Mouse (Mus musculus): Measurements from ENCODE around the gene Gm8108.
"Not testable (repeated sequence)": the region's sequence is repeated elsewhere in the genome, so short reads cannot be mapped to it uniquely, and the experiment has no call there.

Gene Gm8108

DNA sequence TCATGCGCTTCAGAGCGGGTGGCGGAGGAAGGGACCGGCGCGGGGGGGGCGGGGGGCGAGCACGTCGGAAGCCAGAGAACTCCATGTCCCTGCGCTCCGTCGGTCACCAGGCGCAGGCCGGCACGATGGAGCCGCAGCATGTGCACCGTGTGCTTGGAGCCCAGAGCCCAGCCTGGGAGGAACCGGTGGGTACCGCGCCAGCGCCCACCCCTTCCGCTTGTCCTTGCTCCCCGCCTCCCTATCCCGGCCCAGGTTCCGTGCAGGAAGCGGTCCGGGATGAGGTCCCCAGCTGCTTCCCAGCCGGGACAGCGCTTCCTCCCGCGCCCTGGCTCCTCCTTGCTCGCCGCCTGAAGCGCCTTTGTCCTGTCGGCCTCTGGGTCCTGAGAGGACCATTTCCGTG is at the start of gene Gm8108:
Gene Gm8108, plus strand, starts transcription at position 101 of the 400 bp plus-strand sequence.
- not testable (repeated sequence) for DNase-seq

DNA sequence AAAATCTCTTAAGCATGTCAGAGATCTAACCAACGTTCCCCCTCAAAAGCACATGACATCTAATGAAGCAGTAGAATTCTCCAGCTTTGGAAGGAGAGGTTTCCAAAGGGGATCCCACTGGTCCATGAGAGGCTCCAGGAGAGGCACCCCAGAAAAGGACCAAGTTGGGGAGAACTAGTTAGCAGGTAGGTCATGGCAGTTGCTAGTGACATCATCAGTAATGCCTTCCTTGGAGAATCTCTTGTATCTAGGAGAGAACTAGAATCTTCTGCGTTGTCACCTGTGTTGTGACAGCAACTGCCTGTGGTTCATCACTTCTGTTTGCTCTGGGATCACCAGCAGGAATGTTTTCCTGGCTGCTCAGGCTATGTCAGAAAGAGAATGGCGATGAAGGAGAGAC is 26.5 kb upstream of the Gm8108 start, which contains the start of gene Gm3115:
Gene Gm3115, plus strand, starts transcription at position 301 of the 400 bp plus-strand sequence.
- not testable (repeated sequence) for DNase-seq

DNA sequence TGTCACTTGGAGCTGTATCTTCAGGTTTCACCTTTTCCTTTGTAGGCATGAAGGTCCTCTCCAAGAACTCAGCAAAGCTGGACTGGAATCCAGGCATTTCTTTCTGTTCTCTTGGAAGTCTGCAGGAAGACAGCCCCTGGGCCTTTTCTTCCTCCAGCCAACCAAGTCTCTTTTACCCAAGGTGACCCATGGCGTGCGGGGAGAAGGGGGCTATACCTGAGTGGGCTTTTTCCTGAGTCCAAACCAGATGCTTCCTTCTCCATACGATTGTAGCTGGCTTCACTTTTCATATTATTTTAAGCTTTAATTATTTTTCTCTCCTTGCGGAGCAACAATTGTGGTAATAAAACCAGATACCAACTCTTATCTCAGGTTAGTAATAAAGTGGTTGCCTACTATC is 31.3 kb downstream of the Gm8108 start:
- not testable (repeated sequence) for DNase-seq

DNA sequence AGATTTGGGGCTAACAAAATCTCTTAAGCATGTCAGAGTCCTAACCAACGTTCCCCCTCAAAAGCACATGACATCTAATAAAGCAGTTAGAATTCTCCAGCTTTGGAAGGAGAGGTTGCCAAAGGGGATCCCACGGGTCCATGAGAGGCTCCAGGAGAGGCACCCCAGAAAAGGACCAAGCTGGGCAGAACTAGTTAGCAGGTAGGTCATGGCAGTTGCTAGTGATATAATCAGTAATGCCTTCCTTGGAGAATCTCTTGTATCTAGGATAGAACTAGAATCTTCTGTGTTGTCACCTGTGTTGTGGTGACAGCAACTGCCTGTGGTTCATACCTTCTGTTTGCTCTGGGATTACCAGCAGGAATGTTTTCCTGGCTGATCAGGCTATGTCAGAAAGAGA is 54.4 kb downstream of the Gm8108 start, which contains the start of gene Gm3127:
Gene Gm3127, plus strand, starts transcription at position 301 of the 400 bp plus-strand sequence.
- not testable (repeated sequence) for DNase-seq

DNA sequence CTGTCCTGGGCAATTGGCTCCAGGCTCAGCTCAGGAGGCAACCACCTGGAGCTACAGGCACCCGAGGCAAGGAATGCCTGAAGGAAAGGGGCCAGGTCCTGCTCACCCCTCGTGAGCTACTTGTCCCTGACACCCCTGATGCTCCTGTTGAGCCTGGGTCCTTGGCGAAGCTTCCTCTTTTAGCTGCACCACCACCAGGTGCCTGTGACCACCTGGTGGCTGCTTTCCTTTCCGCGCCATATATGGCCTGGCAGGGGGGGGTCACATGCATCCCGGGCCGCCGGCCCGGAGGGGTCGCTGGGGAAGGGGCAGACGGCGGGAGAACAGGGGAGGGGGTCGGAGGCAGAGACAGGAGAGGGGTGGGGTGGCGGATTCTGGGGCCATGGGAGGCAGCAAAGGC is 71.7 kb downstream of the Gm8108 start:
- DNase-seq = not testable (repeated sequence)

All from cerebellum, postnatal 36 days (tissue).